Mouse (Mus musculus) CD4-positive, CD25-positive, alpha-beta regulatory T cell (primary cell): ENCODE results near the gene Polr3b. TPM values are rescaled to one million over a fixed set of nuclear protein-coding genes. Genes with fewer than 3 reads are reported as not detected.

ENCODE experiments used
- polyA plus RNA-seq: library from polyadenylated mRNA; unstranded; fragments of 100-300 nt; shearing (Covaris generic); gene quantifications from one replicate; pipeline ENCODE4 v1.2.1, GENCODE M21; 2017

Polr3b gene
- 27.0 TPM for polyA plus RNA-seq

GRCm38 (mm10) chr10:84621826-84622790 is at the start of gene Polr3b:
Gene Polr3b, plus strand, starts transcription at chr10:84622292.

GRCm38 (mm10) chr10:84576395-84577070 is 45.6 kb upstream of the Polr3b start, which contains the start of gene Tcp11l2:
Gene Tcp11l2, plus strand, starts transcription at chr10:84576626.

GRCm38 (mm10) chr10:84755786-84756203 is 133.7 kb downstream of the Polr3b start, which contains the start of gene Rfx4:
Gene Rfx4, plus strand, starts transcription at chr10:84756062.

Other genes with a start within 250 kb of the Polr3b start
- gene Nuak1, start 181.7 kb upstream of the Polr3b start, polyA plus RNA-seq: 0.05 TPM
- gene Ckap4, start 88.2 kb upstream of the Polr3b start, polyA plus RNA-seq: 0.97 TPM
- 175 TPM for gene Tcp11l2, start 45.7 kb upstream of the Polr3b start, polyA plus RNA-seq
- not detected for gene Rfx4, start 133.8 kb downstream of the Polr3b start, polyA plus RNA-seq